Mouse (Mus musculus): ENCODE measurements around the gene Elmsan1.

Gene Elmsan1

DNA sequence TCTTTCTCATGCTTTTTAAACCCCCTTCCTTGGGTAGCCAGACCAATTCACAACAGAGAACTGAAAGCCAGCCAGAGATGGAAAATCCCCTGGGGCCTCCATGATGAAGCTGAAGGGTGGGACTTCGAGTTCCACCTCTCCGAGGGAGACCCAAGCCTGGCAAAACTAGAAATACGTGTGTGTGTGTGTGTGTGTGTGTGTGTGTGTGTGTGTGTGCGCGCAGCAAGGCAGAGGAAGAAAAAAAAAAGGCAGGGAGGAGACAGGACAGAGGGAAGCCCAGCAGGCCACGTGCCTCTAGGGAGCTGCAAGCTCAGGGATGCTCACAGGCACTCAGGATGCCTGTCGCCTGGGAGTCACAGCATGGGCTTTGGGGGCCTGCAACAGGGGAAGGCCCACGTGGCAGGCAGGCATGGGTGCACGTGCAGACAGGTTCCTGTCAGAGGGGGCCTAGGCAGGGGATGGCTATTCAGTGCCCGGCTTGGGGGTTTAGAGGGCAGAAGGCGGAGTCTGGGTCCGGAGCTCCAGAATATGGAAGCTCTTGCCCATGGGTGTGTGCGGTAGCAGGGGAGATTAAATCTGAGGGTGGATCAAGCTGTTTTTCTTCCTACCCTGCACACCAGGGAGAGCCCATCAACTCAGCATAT, 42.4 kb downstream of the Elmsan1 start:
- DNase-seq (ENCODE audit: low read depth in 2 of 2, low spot score in 2 of 2), result no peak

GRCm38 (mm10) chr12:84175659-84176061, 43.0 kb downstream of the Elmsan1 start:
- DNase-seq (ENCODE audit: low read depth in 2 of 2, low spot score in 2 of 2), result peak; percentile 69 to 72

DNA sequence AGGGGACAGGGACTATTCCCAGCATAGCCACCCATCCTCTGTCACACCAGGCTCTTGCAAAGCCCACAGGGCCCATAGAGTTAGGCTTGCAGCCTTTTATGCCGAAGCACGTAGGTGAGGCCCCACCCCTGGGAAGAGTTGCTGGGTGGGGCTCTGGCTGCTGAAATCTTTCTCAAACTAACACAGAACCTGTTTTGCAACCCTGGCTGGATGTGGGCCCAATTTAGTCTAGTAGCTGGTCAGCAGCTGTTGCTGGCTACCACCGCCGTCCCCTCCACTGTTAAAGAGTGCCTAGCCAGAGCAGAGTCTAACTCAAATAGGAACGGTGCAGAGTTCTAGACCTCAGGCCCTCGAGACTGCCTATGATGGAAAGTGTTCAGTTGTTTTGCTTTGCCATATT, 43.8 kb downstream of the Elmsan1 start:
- DNase-seq (ENCODE audit: low read depth in 2 of 2, low spot score in 2 of 2), result no peak

GRCm38 (mm10) chr12:84174190-84174811, 44.4 kb downstream of the Elmsan1 start:
- no peak for DNase-seq (ENCODE audit: low read depth in 2 of 2, low spot score in 2 of 2)

- no peak for DNase-seq (ENCODE audit: low read depth in 2 of 2, low spot score in 2 of 2)
Observed at GRCm38 (mm10) chr12:84173309-84173915, 45.3 kb downstream of the Elmsan1 start.

DNA sequence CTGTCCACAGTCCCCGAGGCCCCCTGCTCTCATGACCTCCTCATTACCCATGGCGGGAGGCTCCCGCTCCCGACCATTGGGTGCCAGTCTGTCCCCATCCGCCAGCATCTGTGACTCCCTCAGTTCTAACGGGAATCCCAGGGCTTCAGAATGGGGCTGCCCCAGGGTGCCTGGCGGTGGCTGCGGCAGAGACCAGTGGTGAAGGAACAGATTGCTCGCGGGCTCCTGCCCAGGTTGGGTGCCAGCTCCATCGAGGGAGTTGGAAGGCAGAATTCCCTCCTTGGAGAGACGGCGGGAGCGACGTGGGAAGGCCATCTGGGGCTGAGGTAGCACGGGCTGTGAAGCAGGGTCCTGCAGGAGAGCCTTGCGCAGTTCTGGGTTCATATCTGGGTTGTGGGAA, 45.8 kb downstream of the Elmsan1 start:
- DNase-seq (ENCODE audit: low read depth in 2 of 2, low spot score in 2 of 2), result no peak

- DNase-seq (ENCODE audit: low read depth in 2 of 2, low spot score in 2 of 2), result no peak
Observed at GRCm38 (mm10) chr12:84172216-84172615, 46.5 kb downstream of the Elmsan1 start.

- DNase-seq (ENCODE audit: low read depth in 2 of 2, low spot score in 2 of 2), result peak in 1 of 2 experiments; percentile 42
Observed at GRCm38 (mm10) chr12:84170610-84171009, 48.1 kb downstream of the Elmsan1 start.

- no peak for DNase-seq (ENCODE audit: low read depth in 2 of 2, low spot score in 2 of 2)
Observed at GRCm38 (mm10) chr12:84165631-84166373, 52.9 kb downstream of the Elmsan1 start.

GRCm38 (mm10) chr12:84163586-84164110, 55.0 kb downstream of the Elmsan1 start:
- no peak for DNase-seq (ENCODE audit: low read depth in 2 of 2, low spot score in 2 of 2)

DNA sequence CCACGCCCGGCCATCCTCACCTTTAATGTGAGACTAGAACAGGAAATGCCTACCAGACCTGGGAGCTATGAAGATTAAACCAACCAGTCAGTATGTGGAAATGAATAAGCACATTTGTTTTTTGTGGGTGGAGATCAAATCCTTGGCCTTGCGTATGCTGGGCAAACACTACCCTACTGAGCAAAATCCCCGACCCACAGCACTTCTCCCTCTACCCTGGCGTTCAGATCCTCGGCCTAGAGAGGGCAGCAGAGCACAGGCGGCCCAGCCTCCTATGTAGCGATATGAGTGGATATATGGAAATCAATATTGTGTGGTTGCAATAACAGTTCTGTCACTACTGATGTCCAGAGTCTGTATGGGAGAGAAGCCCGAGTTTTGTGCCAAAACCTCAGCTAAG, 55.5 kb downstream of the Elmsan1 start:
- DNase-seq (ENCODE audit: low read depth in 2 of 2, low spot score in 2 of 2), result peak; percentile 53 to 60

GRCm38 (mm10) chr12:84161616-84162433, 56.9 kb downstream of the Elmsan1 start:
- DNase-seq (ENCODE audit: low read depth in 2 of 2, low spot score in 2 of 2), result peak in 1 of 2 experiments; percentile 32

- no peak for DNase-seq (ENCODE audit: low read depth in 2 of 2, low spot score in 2 of 2)
Observed at GRCm38 (mm10) chr12:84161116-84161515, 57.6 kb downstream of the Elmsan1 start.

GRCm38 (mm10) chr12:84160491-84160890, 58.2 kb downstream of the Elmsan1 start:
- no peak for DNase-seq (ENCODE audit: low read depth in 2 of 2, low spot score in 2 of 2)

GRCm38 (mm10) chr12:84158156-84158555, 60.5 kb downstream of the Elmsan1 start:
- no peak for DNase-seq (ENCODE audit: low read depth in 2 of 2, low spot score in 2 of 2)

- DNase-seq (ENCODE audit: low read depth in 2 of 2, low spot score in 2 of 2), result no peak
Observed at GRCm38 (mm10) chr12:84156210-84156609, 62.5 kb downstream of the Elmsan1 start.

DNA sequence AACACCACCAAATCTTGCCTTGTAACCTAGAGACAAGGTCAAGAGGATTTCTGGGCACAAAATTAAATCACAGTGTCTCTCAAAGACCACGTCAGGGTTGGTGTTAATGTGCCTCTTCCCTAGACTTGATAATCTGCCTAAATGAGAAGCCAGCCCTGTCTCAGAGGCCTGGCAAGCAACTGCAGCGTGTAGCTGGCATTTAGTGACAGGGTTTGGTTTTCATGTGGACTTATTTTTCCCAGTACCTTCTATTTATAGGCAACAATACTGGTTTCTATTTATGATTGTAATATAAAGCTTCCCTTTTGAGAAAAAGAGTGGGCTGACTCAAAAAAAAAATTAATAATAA, 63.2 kb downstream of the Elmsan1 start:
- no peak for DNase-seq (ENCODE audit: low read depth in 2 of 2, low spot score in 2 of 2)

- no peak for DNase-seq (ENCODE audit: low read depth in 2 of 2, low spot score in 2 of 2)
Observed at GRCm38 (mm10) chr12:84154786-84155522, 63.7 kb downstream of the Elmsan1 start.

GRCm38 (mm10) chr12:84153414-84153813, 65.3 kb downstream of the Elmsan1 start:
- no peak for DNase-seq (ENCODE audit: low read depth in 2 of 2, low spot score in 2 of 2)

Data from CD8-positive naive resting alpha-beta T cell, adult 2 months (primary cell).